Mouse (Mus musculus): ENCODE measurements around the gene Fgd2. TPM values are rescaled to one million over a fixed set of nuclear protein-coding genes. Genes with fewer than 3 reads are reported as not detected.
"Not testable (repeated sequence)": the region's sequence is repeated elsewhere in the genome, so short reads cannot be mapped to it uniquely, and the experiment has no call there.

Gene Fgd2
- polyA plus RNA-seq, 1 experiment from 2014 or later: 12.3 TPM

- Histone ChIP-seq H3K27ac (no peak overlapping the region), H3K27me3 (ENCODE audit: insufficient read depth, low read length) (no peaks in the 10 kb centered on the region), H3K4me3 (replicated peaks; ENCODE audit: low read depth, low read length) (no peak overlapping the region), H3K4me2 (ENCODE audit: low read length) (no peak overlapping the region), H3K36me3 (ENCODE audit: insufficient read depth, low read length) (no peaks in the 10 kb centered on the region), H3K9ac (ENCODE audit: low read depth, low read length) (no peak overlapping the region), H3K4me1 (replicated peaks; ENCODE audit: insufficient read depth, low read length) (no peaks in the 10 kb centered on the region), H3K9me3 (replicated peaks; ENCODE audit: low read length) (no peaks in the 10 kb centered on the region)
- 87% methylated on average over 11 of the region's 11 CpGs for WGBS
- no peak for TF ChIP-seq CTCF (IDR thresholded peaks at IDR 0.05; ENCODE audit: low read depth)
- no peak for ATAC-seq (replicated peaks; ENCODE audit: low FRiP score, low read depth)
- no peak for DNase-seq (ENCODE audit: low spot score)
Observed at GRCm38 (mm10) chr17:29388978-29389377, 28.3 kb downstream of the Fgd2 start.

DNA sequence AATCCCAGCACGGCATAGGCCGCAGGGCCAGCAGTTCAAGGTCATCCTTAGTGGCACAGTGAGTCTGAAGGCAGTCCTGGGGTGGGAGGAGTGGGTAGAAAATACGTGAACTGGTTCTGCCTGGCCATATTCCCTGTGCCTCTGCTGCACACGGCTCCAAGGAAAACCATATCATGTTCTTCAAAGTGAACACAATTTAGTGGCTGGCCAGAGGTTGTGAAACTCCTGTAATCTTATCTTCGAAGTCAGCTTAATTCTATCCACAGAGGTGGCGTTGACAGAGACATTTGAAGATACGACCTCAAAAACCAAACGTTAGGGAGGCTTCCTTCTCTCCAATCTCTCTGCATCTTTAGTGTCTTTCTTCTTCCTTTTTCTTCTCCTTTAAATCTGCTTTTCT lies 30.6 kb downstream of the Fgd2 start:
- ATAC-seq (replicated peaks; ENCODE audit: low FRiP score, low read depth): no peak
- H3K27me3 ChIP-seq (ENCODE audit: insufficient read depth, low read length): no peaks in the 10 kb centered on the region
- 53% methylated on average over 8 of the region's 8 CpGs for WGBS
- H3K9me3 ChIP-seq (replicated peaks; ENCODE audit: low read length): no peaks in the 10 kb centered on the region
- no peaks in the 10 kb centered on the region for H3K4me1 ChIP-seq (replicated peaks; ENCODE audit: insufficient read depth, low read length)
- no peak overlapping the region for H3K4me3 ChIP-seq (replicated peaks; ENCODE audit: low read depth, low read length)
- no peak for TF ChIP-seq CTCF (IDR thresholded peaks at IDR 0.05; ENCODE audit: low read depth)
- no peaks in the 10 kb centered on the region for H3K36me3 ChIP-seq (ENCODE audit: insufficient read depth, low read length)
- no peak overlapping the region for H3K4me2 ChIP-seq (ENCODE audit: low read length)
- H3K9ac ChIP-seq (ENCODE audit: low read depth, low read length): no peak overlapping the region
- DNase-seq (ENCODE audit: low spot score): no peak
- no peak overlapping the region for H3K27ac ChIP-seq

- no peak for TF ChIP-seq CTCF (IDR thresholded peaks at IDR 0.05; ENCODE audit: low read depth)
- H3K27ac ChIP-seq: no peak overlapping the region
- DNase-seq (ENCODE audit: low spot score): no peak
- no peaks in the 10 kb centered on the region for H3K27me3 ChIP-seq (ENCODE audit: insufficient read depth, low read length)
- no peak overlapping the region for H3K4me3 ChIP-seq (replicated peaks; ENCODE audit: low read depth, low read length)
- ATAC-seq (replicated peaks; ENCODE audit: low FRiP score, low read depth): no peak
- H3K4me1 ChIP-seq (replicated peaks; ENCODE audit: insufficient read depth, low read length): peaks cover 11% of the 10 kb centered on the region
- H3K4me2 ChIP-seq (ENCODE audit: low read length): no peak overlapping the region
- no peak overlapping the region for H3K9ac ChIP-seq (ENCODE audit: low read depth, low read length)
- H3K36me3 ChIP-seq (ENCODE audit: insufficient read depth, low read length): no peaks in the 10 kb centered on the region
- 70% methylated on average over 14 of the region's 14 CpGs for WGBS
- H3K9me3 ChIP-seq (replicated peaks; ENCODE audit: low read length): no peaks in the 10 kb centered on the region
Observed at GRCm38 (mm10) chr17:29393335-29394089, 32.8 kb downstream of the Fgd2 start.

DNA sequence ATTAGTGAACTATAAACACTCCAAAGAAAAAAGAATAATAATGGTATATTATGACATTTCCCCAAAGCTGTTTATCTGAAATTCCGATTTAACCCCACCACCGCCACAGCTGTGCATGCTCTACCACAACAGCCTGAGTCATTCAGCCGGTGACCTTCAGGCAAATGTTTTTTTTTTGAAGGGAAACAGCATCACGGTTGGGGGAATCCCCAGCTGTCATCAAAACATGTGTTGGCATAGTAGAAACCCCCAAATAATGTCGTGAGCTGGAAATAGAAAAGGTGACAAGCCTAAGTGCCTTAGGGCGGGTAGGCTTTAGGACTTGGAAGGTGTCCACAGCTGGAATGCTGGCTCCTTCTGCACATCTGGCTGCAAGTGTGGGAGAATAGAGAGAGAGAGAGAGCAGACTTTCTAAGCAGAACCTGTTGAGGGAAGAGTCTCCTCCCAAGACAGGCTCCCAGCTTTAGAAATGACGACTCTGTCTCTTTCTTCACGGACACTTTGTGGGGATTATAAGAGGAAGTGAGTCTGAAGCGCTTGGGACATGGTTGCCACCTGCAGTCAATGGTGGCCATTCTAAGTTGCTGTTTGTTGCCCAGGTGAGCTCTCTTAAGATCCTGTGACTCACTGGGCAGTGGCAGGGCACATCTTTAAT lies 33.5 kb downstream of the Fgd2 start:
- no peaks in the 10 kb centered on the region for H3K36me3 ChIP-seq (ENCODE audit: insufficient read depth, low read length)
- H3K27me3 ChIP-seq (ENCODE audit: insufficient read depth, low read length): no peaks in the 10 kb centered on the region
- no peak overlapping the region for H3K9ac ChIP-seq (ENCODE audit: low read depth, low read length)
- ATAC-seq (replicated peaks; ENCODE audit: low FRiP score, low read depth) (no peak), DNase-seq (ENCODE audit: low spot score) (no peak)
- no peak overlapping the region for H3K4me3 ChIP-seq (replicated peaks; ENCODE audit: low read depth, low read length)
- H3K4me1 ChIP-seq (replicated peaks; ENCODE audit: insufficient read depth, low read length): peaks cover 16% of the 10 kb centered on the region
- H3K9me3 ChIP-seq (replicated peaks; ENCODE audit: low read length): no peaks in the 10 kb centered on the region
- WGBS: 50% methylated on average over 9 of the region's 9 CpGs
- H3K4me2 ChIP-seq (ENCODE audit: low read length): no peak overlapping the region
- TF ChIP-seq CTCF (IDR thresholded peaks at IDR 0.05; ENCODE audit: low read depth): no peak
- H3K27ac ChIP-seq: no peak overlapping the region

DNA sequence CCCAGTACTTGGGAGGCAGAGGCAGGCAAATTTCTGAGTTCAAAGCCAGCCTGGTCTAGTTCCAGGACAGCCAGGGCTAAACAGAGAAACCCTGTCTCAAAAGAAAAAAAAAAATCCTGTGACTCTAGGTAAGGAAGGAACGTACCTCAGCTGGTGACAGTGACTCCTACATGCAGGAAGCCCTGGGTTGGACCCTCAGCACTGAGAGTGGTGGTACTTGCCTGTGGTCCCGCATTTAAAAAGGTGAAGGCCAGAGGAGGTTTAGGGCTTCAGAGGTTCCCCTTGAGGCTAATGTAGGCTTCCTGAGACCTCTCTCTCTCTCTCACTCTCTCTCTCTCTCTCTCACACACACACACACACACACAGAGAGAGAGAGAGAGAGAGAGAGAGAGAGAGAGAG lies 34.0 kb downstream of the Fgd2 start:
- H3K4me3 ChIP-seq (replicated peaks; ENCODE audit: low read depth, low read length); H3K9ac ChIP-seq (ENCODE audit: low read depth, low read length); DNase-seq (ENCODE audit: low spot score); H3K27ac ChIP-seq; H3K27me3 ChIP-seq (ENCODE audit: insufficient read depth, low read length); H3K36me3 ChIP-seq (ENCODE audit: insufficient read depth, low read length); H3K9me3 ChIP-seq (replicated peaks; ENCODE audit: low read length); ATAC-seq (replicated peaks; ENCODE audit: low FRiP score, low read depth); H3K4me2 ChIP-seq (ENCODE audit: low read length): not testable (repeated sequence)
- WGBS: 73% methylated on average over 2 of the region's 2 CpGs
- H3K4me1 ChIP-seq (replicated peaks; ENCODE audit: insufficient read depth, low read length): peaks cover 16% of the 10 kb centered on the region

GRCm38 (mm10) chr17:29395381-29395780 lies 34.7 kb downstream of the Fgd2 start:
- ATAC-seq (replicated peaks; ENCODE audit: low FRiP score, low read depth) (no peak), DNase-seq (ENCODE audit: low spot score) (no peak)
- Histone ChIP-seq H3K9me3 (replicated peaks; ENCODE audit: low read length) (no peaks in the 10 kb centered on the region), H3K4me3 (replicated peaks; ENCODE audit: low read depth, low read length) (no peak overlapping the region), H3K4me1 (replicated peaks; ENCODE audit: insufficient read depth, low read length) (peaks cover 16% of the 10 kb centered on the region), H3K9ac (ENCODE audit: low read depth, low read length) (no peak overlapping the region), H3K4me2 (ENCODE audit: low read length) (no peak overlapping the region), H3K27me3 (ENCODE audit: insufficient read depth, low read length) (no peaks in the 10 kb centered on the region), H3K36me3 (ENCODE audit: insufficient read depth, low read length) (no peaks in the 10 kb centered on the region), H3K27ac (no peak overlapping the region)
- 58% methylated on average over 7 of the region's 7 CpGs for WGBS
- TF ChIP-seq CTCF (IDR thresholded peaks at IDR 0.05; ENCODE audit: low read depth): no peak

Data from kidney, postnatal 0 days (tissue).